ENCODE assay signal across 9 mouse cellular contexts in genomic region chr1:178468280-178468679, GRCm38 (mm10).
A peak's percentile ranks its signal among the peaks of the same experiment; 100 is the strongest.
DNase-seq lines count a peak whose midpoint lies in the region; TF ChIP-seq lines count a peak whose summit lies in the region.
"Had no signal": no experiment of that assay in that cellular context is flagged by ENCODE, and none has a peak within 500 bp of the region (broad histone marks: within the 10 kb centered on the region; RNA-seq: fewer than 3 reads in every experiment).

No protein-coding gene starts in this region.

- DNase-seq in adrenal gland, postnatal 10 days: peak; percentile 15
- DNase-seq in adrenal gland, adult 2 months: no peak
- DNase-seq in layer of hippocampus, adult 2 months (ENCODE audit: low spot score in 2 of 2): peak; percentile 16 to 60
- DNase-seq in layer of hippocampus, postnatal 36 days: no peak
- DNase-seq in Muller cell, postnatal 12 days (ENCODE audit: inconsistent ontology term): peak; percentile 26
- peak; percentile 41 to 58 for DNase-seq in left cerebral cortex, postnatal 25 days (ENCODE audit: low spot score in 2 of 2)
- no peak for DNase-seq in testis, postnatal 14 days (ENCODE audit: low spot score)
- DNase-seq in urinary bladder, postnatal 4 days (ENCODE audit: low spot score in 2 of 2): no peak

- H3K4me3 ChIP-seq in layer of hippocampus, adult 2 months: no peak overlapping the region
- H3K4me3 ChIP-seq: megakaryocyte, embryonic 14.5 days had no signal

- no peak overlapping the region for H3K27ac ChIP-seq in layer of hippocampus, adult 2 months

- TF ChIP-seq CTCF in layer of hippocampus, adult 2 months (conservative IDR thresholded peaks at IDR 0.05): peak; percentile 94

- intact Hi-C loops in left cerebral cortex, postnatal 25 days (cut with DNase I): loop anchor here (10.0 kb wide), 1 partner anchor 523 kb away; no protein-coding TSS in a partner anchor

Comparison
In these comparisons a context has a peak if more than half of its experiments do, and no peak if none do; other contexts are left out.
1. DNase-seq: peak in adrenal gland, postnatal 10 days (single experiment), layer of hippocampus, adult 2 months (2 of 2), Muller cell, postnatal 12 days (single experiment) and left cerebral cortex, postnatal 25 days (2 of 2); none in adrenal gland, adult 2 months (single experiment), layer of hippocampus, postnatal 36 days (0 of 2), testis, postnatal 14 days (single experiment) and urinary bladder, postnatal 4 days (0 of 2).